Mouse (Mus musculus) cerebellum, adult 2 months (tissue): Measurements from ENCODE around the gene Sh3pxd2b. TPM values are rescaled to one million over a fixed set of nuclear protein-coding genes. Genes with fewer than 3 reads are reported as not detected.

ENCODE experiments used
- DNase-seq, 2 experiments: peaks; one replicate each; pipeline ENCODE4 v3.0.0; 2021
- H3K27ac ChIP-seq: fragments of 200-500 bp; 2 replicates; pipeline ENCODE4 v1.5.1; 2012; ENCODE audit warnings: low read length, control low read depth, inconsistent platforms; ENCODE audit not compliant: insufficient read depth
- H3K27me3 ChIP-seq: fragments of 200-500 bp; 2 replicates; pipeline ENCODE4 v1.6.1; 2012; ENCODE audit warnings: inconsistent platforms, mild to moderate bottlenecking, low read length, moderate library complexity; ENCODE audit not compliant: control insufficient read depth, insufficient read depth
- H3K4me1 ChIP-seq: fragments of 200-500 bp; 2 replicates; pipeline ENCODE4 v1.6.1; 2011; ENCODE audit warnings: low read length; ENCODE audit not compliant: control insufficient read depth, insufficient read depth
- H3K4me3 ChIP-seq: fragments of 200-500 bp; replicated peaks from 2 replicates; pipeline ENCODE3; 2011; ENCODE audit warnings: mild to moderate bottlenecking, low read depth, low read length, control low read depth; ENCODE audit not compliant: insufficient read depth
- CTCF ChIP-seq: fragments of 200-500 bp; IDR thresholded peaks from 2 replicates; pipeline ENCODE4 v1.5.1; 2011; ENCODE audit warnings: low read depth, mild to moderate bottlenecking, control low read depth, low read length, moderate library complexity, borderline replicate concordance; ENCODE audit not compliant: insufficient read depth
- POLR2A ChIP-seq: fragments of 200-500 bp; IDR thresholded peaks from 2 replicates; pipeline ENCODE4 v1.6.1; 2011; ENCODE audit warnings: low read length, control low read depth, borderline replicate concordance; ENCODE audit not compliant: insufficient read depth
- WGBS: fragments of 180-500 bp; shearing (Covaris S2); methylation state at CpG from one replicate; pipeline ENCODE4 v1.1.7; 2018; 5-methylcytosine and 5-hydroxymethylcytosine counted together
- polyA plus RNA-seq: library from polyadenylated mRNA; depleted of rRNA; stranded (reverse); fragments of >200 nt; gene quantifications from 2 replicates; pipeline ENCODE4 v1.2.3, GENCODE M21; 2012

Sh3pxd2b gene
- polyA plus RNA-seq, 1 experiment: 9.1 TPM

DNA sequence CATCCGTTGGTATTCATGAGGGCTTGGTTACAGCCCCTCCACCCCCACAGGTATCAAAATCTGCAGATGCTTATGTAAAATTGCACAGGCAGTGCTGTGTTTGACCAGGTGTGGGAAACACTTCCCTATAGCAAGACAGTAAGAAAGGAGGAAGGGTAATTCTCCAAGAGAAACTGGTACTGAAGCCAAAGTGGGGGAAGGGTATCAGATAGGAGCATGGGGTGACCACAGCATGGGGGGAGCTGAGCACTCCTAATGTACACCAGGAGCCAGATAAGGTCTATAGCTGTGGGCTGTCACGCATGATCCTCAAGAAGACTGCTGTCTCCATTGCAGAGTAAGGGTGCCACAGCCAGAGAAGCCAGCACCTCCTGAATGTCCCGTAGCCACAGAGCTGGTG lies 21.4 kb downstream of the Sh3pxd2b start:
- TF ChIP-seq POLR2A (no peak), CTCF (no peak)

DNA sequence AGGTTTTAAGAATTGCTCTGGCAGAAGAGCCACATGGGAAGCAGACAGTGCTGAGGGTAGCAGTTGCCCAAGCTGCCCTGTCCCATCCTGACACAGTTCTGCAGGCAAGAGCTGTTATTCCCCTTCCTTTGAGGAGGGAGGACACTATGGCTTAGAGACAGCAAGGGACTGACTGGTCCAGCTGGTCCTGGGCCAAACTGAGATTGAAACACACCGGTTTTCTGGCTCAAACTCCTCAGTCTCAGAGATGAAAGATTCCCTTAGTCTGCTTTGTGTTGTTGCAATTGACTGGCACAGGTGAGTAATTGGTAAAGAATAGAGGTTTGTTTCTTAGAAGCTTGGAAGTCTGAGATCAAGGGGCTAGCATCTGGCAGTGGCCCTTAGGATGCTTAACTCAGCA lies 23.3 kb downstream of the Sh3pxd2b start:
- TF ChIP-seq CTCF (no peak), POLR2A (no peak)
- DNase-seq: peak; percentile 48 to 70
- Histone ChIP-seq H3K4me3 (no peak overlapping the region), H3K27me3 (no peaks in the 10 kb centered on the region), H3K27ac (no peak overlapping the region), H3K4me1 (peaks cover 3% of the 10 kb centered on the region; the same call in 1 of the 2 replicates)
- WGBS: 6% methylated on average over 1 of the region's 1 CpGs

More for the DNA sequence above, 21.4 kb downstream of the Sh3pxd2b start:
- Histone ChIP-seq H3K27ac (no peak overlapping the region), H3K4me3 (no peak overlapping the region), H3K4me1 (peaks cover 3% of the 10 kb centered on the region; the same call in 1 of the 2 replicates), H3K27me3 (no peaks in the 10 kb centered on the region)
- WGBS: 95% methylated on average over 3 of the region's 3 CpGs
- DNase-seq: no peak

DNA sequence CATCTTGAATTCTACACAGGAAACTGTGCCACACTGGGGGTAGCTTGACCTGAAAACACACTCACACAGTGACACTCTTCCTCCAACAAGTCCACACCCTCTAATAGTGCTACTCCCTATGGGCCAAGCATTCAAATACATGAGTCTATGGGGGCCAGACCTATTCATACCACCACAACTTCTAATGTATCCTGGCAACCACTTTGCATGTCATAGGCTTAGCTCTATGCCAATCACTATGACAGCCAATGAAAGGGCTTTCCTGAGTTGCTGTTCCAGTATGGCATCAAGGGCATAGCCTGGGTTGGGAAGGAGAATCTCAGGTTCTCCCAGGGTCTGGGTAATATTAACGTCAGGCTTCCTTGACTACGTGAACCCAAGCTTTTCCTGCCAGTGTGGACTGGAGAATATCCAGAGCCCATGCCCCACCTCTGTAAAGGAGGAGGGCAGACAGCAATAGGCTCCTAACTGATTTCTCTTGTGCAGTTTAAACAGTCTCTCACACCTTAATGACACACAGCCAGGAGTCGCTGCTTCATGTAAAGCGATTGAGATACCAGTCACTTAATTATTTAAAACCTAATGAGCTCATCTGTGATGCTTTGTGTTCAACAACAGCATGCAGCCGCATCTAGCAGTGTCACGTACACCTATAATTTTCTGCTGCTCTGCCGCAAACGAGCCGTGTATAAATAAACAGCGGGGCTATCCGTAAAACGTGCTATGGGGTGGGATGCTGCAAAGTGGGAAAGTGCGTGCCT lies 25.8 kb downstream of the Sh3pxd2b start:
- DNase-seq: no peak
- 92% methylated on average over 13 of the region's 13 CpGs for WGBS
- no peak for TF ChIP-seq POLR2A
- no peak for TF ChIP-seq CTCF
- Histone ChIP-seq H3K4me3 (no peak overlapping the region), H3K27me3 (no peaks in the 10 kb centered on the region), H3K27ac (no peak overlapping the region), H3K4me1 (peaks cover 3% of the 10 kb centered on the region; the same call in 1 of the 2 replicates)

- TF ChIP-seq CTCF (no peak), POLR2A (no peak)
- Histone ChIP-seq H3K4me1 (peaks cover 3% of the 10 kb centered on the region; the same call in 1 of the 2 replicates), H3K27me3 (no peaks in the 10 kb centered on the region), H3K27ac (no peak overlapping the region), H3K4me3 (no peak overlapping the region)
- WGBS: 79% methylated on average over 9 of the region's 9 CpGs
- DNase-seq: no peak
These were observed 26.5 kb downstream of the Sh3pxd2b start for GRCm38 (mm10) chr11:32374027-32374589.

- Histone ChIP-seq H3K4me3 (no peak overlapping the region), H3K27me3 (no peaks in the 10 kb centered on the region), H3K4me1 (peaks cover 3% of the 10 kb centered on the region; the same call in 1 of the 2 replicates), H3K27ac (no peak overlapping the region)
- WGBS: 67% methylated on average over 4 of the region's 4 CpGs
- no peak for DNase-seq
- TF ChIP-seq POLR2A (no peak), CTCF (no peak)
These were observed 27.5 kb downstream of the Sh3pxd2b start for GRCm38 (mm10) chr11:32375104-32375535.

DNA sequence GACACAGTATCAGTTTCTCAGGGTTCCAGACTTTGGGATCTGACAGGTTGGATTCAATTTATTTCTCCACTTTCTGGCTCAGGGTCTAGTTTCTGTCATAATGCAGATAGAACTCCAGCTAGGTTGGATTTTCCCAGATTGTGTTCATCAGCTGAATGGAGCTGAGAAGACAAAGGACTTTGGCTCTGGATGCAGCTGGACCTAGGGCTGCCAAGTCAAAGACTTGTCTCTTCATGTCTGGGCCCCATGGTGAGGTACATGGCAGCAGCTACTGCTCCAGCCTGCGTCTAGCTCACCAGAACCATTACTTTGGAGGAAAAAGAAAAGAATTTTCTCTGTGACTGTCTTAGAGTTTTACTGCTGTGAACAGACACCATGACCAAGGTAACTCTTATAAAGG lies 28.5 kb downstream of the Sh3pxd2b start:
- no peak overlapping the region for H3K4me3 ChIP-seq
- H3K4me1 ChIP-seq: no peaks in the 10 kb centered on the region
- no peaks in the 10 kb centered on the region for H3K27me3 ChIP-seq
- TF ChIP-seq CTCF (no peak), POLR2A (no peak)
- no peak for DNase-seq
- no peak overlapping the region for H3K27ac ChIP-seq
- WGBS: 85% methylated on average over 1 of the region's 1 CpGs

DNA sequence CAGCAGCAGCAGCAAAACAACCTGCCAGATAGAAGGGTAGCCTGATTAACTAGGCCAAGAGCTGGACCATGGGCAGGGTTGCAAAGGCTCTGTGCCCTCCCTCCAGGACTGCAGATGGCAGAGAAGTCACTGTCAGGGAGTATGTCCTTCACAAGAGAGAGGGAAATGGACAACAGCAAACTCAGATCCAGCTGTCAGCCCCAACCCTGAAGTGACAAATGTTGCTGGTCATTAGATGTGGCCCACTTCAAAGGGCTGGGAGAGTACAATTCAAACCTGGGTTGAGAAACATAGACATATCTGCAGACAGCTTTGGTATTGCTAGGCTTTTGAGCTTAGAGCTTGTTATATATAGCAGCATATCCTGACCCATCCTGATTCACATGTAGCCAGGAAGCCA lies 32.3 kb downstream of the Sh3pxd2b start:
- no peak for DNase-seq
- H3K27me3 ChIP-seq: no peaks in the 10 kb centered on the region
- no peak overlapping the region for H3K4me3 ChIP-seq
- no peak overlapping the region for H3K27ac ChIP-seq
- no peaks in the 10 kb centered on the region for H3K4me1 ChIP-seq
- TF ChIP-seq POLR2A (no peak), CTCF (no peak)

DNA sequence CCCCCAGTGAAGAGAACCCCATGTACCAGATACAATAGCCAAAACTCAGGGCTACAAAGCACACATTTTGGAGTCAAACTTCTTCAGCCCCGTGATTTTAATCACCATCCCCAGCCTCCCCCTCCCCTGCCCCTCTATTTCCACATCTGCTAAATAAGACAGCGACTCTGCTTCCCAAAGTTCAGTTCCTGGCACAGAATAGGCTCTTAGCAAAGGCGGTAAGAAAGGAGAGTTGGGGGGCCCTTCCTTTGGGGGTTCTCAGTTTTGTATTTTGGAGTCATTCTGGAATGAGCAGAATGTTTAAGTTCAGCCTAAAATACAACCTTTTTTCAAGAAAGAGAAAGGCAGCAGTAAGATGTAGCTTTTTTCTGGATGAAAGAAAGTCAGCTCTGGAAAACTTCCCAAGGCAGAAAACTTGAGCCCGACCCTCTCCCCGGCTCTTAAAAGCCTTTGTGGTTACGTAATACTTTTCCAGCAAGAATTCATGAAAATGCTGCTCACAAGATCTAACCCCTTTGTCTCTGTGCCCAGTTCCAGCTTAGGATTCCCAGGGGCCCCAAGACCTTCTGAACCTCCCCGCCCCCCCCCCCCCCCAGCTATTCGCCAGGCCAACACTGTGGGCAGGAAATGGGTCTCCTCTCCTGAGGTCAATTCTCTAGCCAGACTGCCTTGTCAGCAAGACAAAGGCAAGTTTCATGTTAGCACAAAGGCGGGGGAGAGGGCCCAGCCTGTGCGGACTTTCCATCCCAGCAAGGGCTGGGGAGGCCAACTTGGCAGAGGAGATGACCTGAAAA lies 35.9 kb downstream of the Sh3pxd2b start:
- no peak overlapping the region for H3K27ac ChIP-seq
- peak in 1 of 2 experiments; percentile 52 for DNase-seq
- no peak for TF ChIP-seq POLR2A
- no peak for TF ChIP-seq CTCF

More for the DNA sequence above, 35.9 kb downstream of the Sh3pxd2b start:
- no peaks in the 10 kb centered on the region for H3K4me1 ChIP-seq
- H3K4me3 ChIP-seq: no peak overlapping the region
- H3K27me3 ChIP-seq: no peaks in the 10 kb centered on the region
- 48% methylated on average over 10 of the region's 10 CpGs for WGBS
